Mouse (Mus musculus): ENCODE measurements around the gene Mroh2a. TPM values are rescaled to one million over a fixed set of nuclear protein-coding genes. Genes with fewer than 3 reads are reported as not detected.

The Mroh2a gene
- total RNA-seq (2021) = under 1 TPM; 0.33 to 0.51 TPM
- long read RNA-seq, experiment 1 = 0 reads
- long read RNA-seq, experiment 2 = 0 reads

GRCm38 (mm10) chr1:88226670-88227379 is at the start of gene Mroh2a:
Gene Mroh2a (plus strand): TSS chr1:88226986.
- DNase-seq (ENCODE audit: low spot score in 2 of 2) = peak in 1 of 2 experiments; percentile 20

- no peak for DNase-seq (ENCODE audit: low spot score in 2 of 2)
These were observed 47.1 kb upstream of the Mroh2a start for GRCm38 (mm10) chr1:88179657-88180056.

DNA sequence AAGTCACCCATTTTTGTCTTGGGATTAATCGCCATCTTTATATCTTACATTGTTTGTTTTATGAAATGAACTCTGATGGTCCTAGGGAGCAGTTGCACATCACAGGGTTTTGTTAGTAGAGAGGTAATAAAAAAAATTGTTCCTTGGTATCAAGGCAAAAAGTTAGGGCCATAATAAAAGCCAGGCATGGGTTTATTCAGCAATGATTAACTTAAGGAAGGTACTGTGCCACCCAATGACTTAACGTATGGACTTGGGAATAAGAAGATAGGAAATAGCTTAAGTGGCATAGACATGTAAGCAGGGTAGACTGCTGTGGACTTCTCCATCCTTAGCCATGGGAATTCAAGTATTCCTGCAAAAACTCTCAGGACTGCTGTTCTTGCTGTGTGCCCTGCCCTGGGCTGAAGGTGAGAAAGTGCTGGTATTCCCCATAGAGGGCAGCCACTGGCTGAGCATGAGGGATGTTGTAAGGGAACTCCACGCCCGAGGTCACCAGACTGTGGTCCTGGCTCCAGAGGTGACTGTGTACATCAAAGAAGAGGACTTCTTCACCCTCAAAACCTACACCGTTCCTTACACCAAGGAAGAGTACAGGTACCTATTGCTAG is 40.4 kb upstream of the Mroh2a start:
- no peak for DNase-seq (ENCODE audit: low spot score in 2 of 2)

DNA sequence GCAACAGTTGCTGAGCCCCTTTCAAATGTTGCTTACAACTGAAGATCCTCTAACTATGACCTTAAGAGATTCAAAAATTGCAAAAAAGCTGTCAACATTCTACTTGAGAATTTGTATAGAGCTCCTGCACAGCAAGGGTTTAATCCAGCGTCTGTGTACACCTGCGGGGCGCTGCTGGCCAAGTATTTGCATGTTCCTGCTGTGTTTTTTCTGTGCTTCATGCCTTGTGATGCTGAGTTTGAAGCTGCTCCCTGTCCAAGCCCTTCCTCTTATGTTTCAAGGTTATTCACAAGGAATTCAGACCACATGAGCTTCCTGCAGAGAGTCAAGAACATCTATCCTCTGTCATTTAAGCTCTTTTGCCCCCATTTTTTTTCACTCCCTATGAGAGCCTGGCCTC is 34.6 kb upstream of the Mroh2a start:
- no peak for DNase-seq (ENCODE audit: low spot score in 2 of 2)

GRCm38 (mm10) chr1:88195687-88196086 is 31.1 kb upstream of the Mroh2a start:
- no peak for DNase-seq (ENCODE audit: low spot score in 2 of 2)

- DNase-seq (ENCODE audit: low spot score in 2 of 2) = no peak
These were observed 29.3 kb upstream of the Mroh2a start for GRCm38 (mm10) chr1:88197443-88197842.

DNA sequence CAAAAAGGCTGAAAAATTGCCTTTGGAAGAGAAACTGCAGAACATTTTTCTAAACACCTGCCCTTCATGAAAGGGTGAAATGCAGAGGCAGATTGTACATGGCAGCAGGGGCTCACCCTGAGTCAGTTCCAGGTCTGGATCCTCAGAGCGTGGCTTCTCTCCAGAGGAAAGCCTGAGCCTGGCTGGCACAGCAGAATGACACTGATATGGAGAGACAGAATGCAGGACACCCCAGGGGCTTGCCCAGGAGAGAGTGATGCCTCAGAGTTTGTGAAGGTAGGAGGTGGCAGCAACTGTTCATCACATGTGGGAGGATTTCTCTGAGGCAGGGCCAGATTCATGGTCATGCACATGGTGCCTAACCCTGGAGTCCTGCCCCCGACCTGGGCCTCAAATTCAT is 26.8 kb upstream of the Mroh2a start:
- DNase-seq (ENCODE audit: low spot score in 2 of 2) = no peak

GRCm38 (mm10) chr1:88200456-88200855 is 26.3 kb upstream of the Mroh2a start, which contains the start of gene Ugt1a2:
Gene Ugt1a2 (plus strand): TSS chr1:88200601.
- DNase-seq (ENCODE audit: low spot score in 2 of 2) = no peak

DNA sequence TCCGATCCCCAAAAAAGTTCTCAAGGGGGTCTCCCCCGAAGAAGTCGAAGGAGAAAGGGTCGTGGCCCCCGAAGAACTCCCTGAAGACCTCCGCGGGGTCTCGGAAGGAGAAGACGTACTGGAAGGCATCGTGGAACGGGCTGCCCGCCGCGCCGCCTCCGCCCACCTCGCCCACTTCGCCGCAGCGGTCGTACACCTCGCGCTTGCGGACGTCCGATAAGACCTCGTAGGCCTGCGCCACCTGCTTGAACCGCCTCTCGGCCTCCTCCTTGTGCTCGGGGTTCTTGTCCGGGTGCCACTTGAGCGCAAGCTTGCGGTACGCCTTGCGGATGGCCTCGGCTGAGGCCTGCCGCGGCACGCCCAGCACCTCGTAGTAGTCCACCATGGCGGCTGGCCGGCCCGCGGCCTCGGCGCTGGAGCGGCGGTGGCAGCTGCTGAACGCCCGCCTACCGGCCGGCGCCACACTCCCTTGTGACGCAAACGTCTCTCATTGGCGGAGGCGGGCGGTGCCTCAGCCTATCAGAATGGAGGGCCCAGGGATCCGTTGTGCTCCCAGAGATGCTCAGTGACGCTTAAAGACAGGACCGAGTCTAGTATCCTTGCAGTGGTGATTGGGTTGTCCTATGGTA is 21.4 kb upstream of the Mroh2a start, which contains the start of gene Dnajb3:
Gene Dnajb3, minus strand, starts transcription at position 489 of the 629 bp plus-strand sequence.
- DNase-seq (ENCODE audit: low spot score in 2 of 2) = peak; percentile 65 to 71

DNA sequence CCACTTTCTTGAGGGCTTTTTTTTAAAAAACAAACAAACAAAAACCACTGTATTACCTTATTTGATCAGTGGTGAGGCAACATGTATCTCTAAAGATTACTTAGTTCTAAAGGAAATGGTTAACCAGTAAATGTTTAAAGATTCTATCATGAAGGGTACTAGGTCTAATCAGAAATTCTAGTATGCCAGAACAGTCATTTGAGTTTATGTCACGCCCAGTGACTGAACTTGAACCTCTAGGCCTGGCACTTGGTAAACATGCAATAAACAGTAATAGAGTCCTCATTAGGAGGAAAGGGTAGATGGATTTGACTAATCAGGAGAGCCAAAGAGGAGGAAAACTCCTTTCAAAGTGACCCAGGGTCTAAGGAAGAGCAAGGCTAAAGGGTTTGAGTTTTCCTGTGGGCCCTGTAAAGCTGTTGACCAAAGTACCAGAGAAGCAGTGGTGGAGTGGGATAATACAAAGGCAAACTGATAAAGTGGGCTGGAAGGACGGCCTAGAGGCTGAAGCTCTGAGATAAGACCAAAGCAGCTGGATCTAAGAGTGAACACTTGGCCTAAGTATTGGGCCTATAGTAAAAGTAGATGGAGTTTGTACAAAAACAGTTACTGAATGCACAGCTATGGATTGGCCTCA is 19.8 kb upstream of the Mroh2a start:
- no peak for DNase-seq (ENCODE audit: low spot score in 2 of 2)

DNA sequence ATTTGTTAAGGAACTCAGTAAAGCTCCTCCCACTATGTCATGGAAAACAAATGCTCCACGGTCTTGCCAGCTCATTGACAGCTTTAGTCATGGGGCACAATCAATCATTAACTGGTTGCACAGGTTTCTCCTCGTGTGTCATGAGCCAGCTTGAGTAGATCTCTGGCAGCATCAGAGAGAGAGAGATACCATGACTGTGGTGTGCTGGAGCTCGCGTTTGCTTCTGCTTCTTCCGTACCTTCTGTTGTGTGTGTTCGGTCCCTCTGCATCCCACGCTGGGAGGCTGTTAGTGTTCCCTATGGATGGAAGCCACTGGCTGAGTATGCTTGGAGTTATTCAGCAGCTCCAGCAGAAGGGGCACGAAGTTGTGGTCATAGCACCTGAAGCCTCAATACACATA is 15.0 kb upstream of the Mroh2a start, which contains the start of gene Ugt1a1:
Gene Ugt1a1, plus strand, starts transcription at position 148 of the 400 bp plus-strand sequence.
- DNase-seq (ENCODE audit: low spot score in 2 of 2) = peak in 1 of 2 experiments; percentile 22

GRCm38 (mm10) chr1:88212341-88213045 is 14.3 kb upstream of the Mroh2a start:
- DNase-seq (ENCODE audit: low spot score in 2 of 2) = peak in 1 of 2 experiments; percentile 19

DNA sequence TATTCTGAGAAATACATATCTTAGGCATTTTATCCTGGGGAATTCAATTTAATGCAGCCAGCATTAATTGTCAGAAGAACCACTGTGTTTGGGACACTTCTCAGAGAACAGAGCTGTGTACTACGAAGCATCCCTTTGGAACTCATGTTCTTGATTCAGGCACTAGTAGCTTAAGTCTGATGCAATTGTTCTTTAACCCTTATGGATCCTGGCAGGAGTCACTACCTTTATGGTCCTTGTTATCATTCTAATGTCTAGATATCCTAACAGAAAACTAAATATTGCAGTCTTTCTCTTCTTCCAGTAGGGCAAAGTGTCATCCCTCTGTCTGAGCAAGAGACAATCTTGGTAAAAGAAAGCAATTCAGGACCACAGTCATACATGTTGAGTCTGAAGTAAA is 13.7 kb upstream of the Mroh2a start:
- no peak for DNase-seq (ENCODE audit: low spot score in 2 of 2)

DNA sequence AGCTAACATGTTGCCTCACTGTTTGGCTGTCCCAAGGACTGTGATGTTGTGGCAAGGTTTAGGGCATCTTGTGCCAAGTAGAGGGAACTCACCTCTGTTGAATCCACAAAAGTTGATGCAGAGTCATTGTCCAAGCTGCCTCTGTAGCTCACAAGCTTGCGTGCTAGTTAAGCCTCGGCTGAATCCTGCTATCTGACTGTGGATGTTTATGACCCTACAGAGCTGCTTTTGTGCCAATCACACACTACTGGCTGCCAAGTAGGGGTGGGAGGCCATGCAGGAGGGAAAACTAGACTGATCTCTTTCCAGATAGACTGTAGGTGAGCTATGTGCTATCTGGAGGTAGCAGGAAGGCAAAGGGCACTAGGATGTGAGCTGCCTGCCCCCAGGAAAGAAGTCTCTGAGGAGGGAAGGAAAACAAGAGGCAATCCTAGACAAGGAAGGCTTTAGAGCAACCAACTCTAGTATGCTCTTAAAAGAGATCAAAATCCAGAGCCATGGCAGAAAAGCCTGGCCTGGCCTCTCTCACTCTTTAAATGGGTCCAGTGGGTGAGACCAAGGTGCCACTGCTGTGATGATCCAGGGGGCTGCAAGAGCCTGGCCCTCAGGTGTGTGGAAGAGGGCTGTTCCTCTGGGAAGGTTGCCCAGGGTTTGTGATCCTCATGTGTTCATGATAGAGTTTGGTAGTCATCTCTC is 12.9 kb upstream of the Mroh2a start:
- peak in 1 of 2 experiments; percentile 22 for DNase-seq (ENCODE audit: low spot score in 2 of 2)

GRCm38 (mm10) chr1:88214462-88214952 is 12.3 kb upstream of the Mroh2a start:
- DNase-seq (ENCODE audit: low spot score in 2 of 2) = no peak

DNA sequence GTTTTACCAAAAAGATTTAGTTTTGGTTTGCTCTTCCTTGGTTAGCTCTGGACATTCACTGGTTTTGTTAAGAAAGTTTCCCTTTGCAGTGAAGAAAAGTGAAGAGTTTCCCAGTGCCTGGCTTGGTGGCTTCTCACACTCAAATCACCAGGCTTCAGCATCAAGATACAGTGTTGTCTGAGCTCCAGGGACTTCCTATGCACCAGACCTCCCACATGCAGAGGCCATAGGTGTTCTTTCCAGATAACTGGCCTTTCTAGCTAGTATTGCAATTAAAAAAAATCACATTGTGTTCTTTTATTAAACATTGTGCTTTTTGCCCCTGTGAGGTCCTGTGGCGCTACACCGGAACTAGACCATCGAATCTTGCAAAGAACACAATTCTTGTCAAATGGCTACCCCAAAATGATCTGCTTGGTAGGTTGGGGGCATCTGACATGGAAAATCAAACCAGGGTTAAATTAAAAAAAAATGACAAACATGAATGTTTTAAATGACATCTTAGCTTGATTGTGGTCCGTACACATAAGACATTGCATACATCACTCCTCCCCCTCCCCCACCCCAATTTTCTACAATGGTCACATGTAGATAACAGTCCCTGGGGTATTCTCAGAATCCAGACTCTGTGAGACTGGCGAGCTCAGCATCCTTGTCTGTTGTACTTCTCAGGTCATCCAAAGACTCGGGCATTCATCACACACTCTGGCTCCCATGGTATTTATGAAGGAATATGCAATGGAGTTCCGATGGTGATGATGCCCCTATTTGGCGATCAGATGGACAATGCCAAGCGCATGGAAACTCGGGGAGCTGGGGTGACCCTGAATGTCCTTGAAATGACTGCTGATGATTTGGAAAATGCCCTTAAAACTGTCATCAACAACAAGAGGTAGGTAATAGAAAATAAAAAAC is 11.1 kb upstream of the Mroh2a start:
- peak in 1 of 2 experiments; percentile 19 for DNase-seq (ENCODE audit: low spot score in 2 of 2)

GRCm38 (mm10) chr1:88216551-88216950 is 10.2 kb upstream of the Mroh2a start:
- DNase-seq (ENCODE audit: low spot score in 2 of 2) = peak in 1 of 2 experiments; percentile 21

- DNase-seq (ENCODE audit: low spot score in 2 of 2) = peak in 1 of 2 experiments; percentile 28
These were observed 9.6 kb upstream of the Mroh2a start for GRCm38 (mm10) chr1:88217144-88217543.

GRCm38 (mm10) chr1:88217576-88217975 is 9.2 kb upstream of the Mroh2a start:
- DNase-seq (ENCODE audit: low spot score in 2 of 2) = no peak
